Mouse (Mus musculus): Measurements from ENCODE around the gene Clybl. TPM values are rescaled to one million over a fixed set of nuclear protein-coding genes. Genes with fewer than 3 reads are reported as not detected.

The Clybl gene
- polyA plus RNA-seq, 1 experiment from 2014 or later = 23.9 TPM

DNA sequence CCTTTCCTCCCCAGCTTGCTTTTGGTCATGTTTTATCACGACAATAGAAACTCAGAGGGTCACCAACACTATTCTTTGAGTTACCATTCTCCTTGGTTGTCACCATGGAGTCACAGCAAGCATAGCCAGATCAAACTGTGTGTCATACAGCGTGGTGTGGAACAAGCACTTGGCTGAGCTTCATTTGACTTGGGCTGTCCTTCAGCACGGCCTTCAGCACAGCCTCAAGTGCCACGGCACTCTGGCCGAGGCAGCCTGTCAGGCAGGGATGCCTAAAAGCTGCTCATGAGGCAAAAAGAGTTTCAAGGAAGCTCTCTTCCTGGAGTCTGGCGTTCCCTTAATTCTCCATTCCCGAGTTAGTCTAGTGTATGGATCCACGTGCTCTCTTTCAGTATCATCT lies 169.3 kb downstream of the Clybl start:
- Histone ChIP-seq H3K9ac (replicated peaks) (no peak overlapping the region), H3K27ac (no peak overlapping the region), H3K36me3 (no peaks in the 10 kb centered on the region), H3K4me1 (replicated peaks) (no peaks in the 10 kb centered on the region), H3K27me3 (no peaks in the 10 kb centered on the region), H3K4me2 (replicated peaks) (no peak overlapping the region), H3K4me3 (replicated peaks) (no peak overlapping the region), H3K9me3 (no peaks in the 10 kb centered on the region)
- ATAC-seq = no peak
- WGBS = 82% methylated on average over 8 of the region's 8 CpGs

DNA sequence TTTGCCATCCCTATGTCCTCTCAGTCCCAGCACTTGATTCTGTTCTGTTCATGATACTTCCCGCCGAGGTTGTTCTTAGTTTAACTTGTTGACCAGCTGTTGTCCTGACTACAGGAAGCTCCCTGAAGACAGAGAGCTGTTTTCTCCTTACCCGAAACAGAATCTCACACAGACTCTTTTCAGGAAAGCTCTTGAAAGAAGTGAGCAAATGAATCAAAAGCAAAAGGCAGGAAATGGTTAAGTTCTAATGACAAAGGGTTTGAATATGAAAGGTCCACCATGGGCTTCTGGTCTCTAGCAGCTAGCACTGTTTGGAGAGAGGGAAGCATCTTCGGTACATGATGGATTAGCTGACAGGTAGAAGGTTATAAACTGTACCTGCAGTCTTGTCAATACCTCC lies 175.8 kb downstream of the Clybl start:
- 92% methylated on average over 4 of the region's 4 CpGs for WGBS
- no peak for ATAC-seq
- peaks cover 20% of the 10 kb centered on the region for H3K27me3 ChIP-seq

DNA sequence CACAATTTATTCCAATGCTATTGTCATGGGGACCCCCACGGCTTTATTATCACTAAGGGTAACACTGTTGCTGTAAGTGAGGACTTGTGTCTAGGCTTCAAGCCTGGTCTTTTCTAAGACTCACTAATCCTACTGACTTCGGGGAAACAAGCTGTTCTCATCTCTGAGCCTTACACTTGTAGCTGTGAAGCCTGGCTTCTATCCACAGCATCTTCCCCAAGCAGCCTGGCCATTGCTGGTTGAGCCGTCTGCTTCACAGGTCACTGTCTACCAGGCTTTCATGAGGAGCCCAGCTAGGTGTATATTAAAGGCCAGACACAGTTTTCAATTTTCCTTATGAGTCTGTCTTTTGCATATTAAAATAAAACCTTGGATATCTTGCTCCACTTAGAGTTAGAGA lies 177.1 kb downstream of the Clybl start:
- Histone ChIP-seq H3K9me3 (no peaks in the 10 kb centered on the region), H3K4me3 (replicated peaks) (no peak overlapping the region), H3K27ac (no peak overlapping the region), H3K27me3 (peaks cover 28% of the 10 kb centered on the region), H3K9ac (replicated peaks) (no peak overlapping the region), H3K4me2 (replicated peaks) (no peak overlapping the region), H3K4me1 (replicated peaks) (no peaks in the 10 kb centered on the region), H3K36me3 (no peaks in the 10 kb centered on the region)
- no peak for ATAC-seq
- 85% methylated on average over 3 of the region's 3 CpGs for WGBS

More for the DNA sequence above, 175.8 kb downstream of the Clybl start:
- H3K9me3 ChIP-seq = no peaks in the 10 kb centered on the region
- H3K4me1 ChIP-seq (replicated peaks) = no peaks in the 10 kb centered on the region
- H3K9ac ChIP-seq (replicated peaks) = no peak overlapping the region
- no peak overlapping the region for H3K4me3 ChIP-seq (replicated peaks)
- H3K4me2 ChIP-seq (replicated peaks) = no peak overlapping the region
- H3K36me3 ChIP-seq = no peaks in the 10 kb centered on the region
- no peak overlapping the region for H3K27ac ChIP-seq

DNA sequence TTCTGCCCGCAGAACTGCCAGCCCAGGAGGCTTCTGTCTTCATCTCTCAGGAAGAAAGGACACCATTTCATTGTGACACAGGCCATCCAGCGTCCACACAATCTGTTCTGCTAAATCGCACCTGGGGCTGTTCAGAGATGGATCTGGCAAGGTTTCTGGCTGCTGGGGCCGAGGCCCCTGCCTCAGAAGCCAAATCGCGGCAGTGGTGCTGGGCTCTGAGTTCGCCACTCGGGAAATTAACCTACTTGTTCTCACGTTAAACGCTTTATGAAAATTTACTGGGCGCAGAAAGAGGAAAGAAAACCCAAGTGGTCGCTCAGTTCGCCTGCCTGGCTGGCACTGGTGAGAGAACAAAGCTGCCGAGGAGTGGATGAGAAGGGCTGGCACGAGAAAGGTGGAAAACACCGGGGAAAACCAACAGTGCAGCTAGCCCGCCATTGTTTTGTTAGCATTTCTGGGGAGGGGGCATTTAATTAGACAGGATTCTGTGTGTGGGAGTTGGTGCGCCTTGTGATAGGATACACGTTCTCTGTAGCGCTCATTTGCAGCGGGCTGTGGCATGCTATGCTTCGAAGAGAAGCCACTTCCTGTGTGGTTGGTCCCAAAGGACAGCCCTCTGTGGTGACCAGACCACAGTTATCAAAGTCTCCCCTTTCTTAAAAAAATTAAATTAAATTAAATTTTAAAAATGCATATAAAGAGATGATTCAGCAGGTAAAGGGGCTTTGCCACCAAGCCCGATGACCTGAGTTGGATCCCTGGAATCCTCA lies 177.8 kb downstream of the Clybl start:
- Histone ChIP-seq H3K4me2 (replicated peaks) (no peak overlapping the region), H3K36me3 (no peaks in the 10 kb centered on the region), H3K27me3 (peaks cover 34% of the 10 kb centered on the region), H3K27ac (no peak overlapping the region), H3K9me3 (no peaks in the 10 kb centered on the region), H3K9ac (replicated peaks) (no peak overlapping the region), H3K4me3 (replicated peaks) (no peak overlapping the region), H3K4me1 (replicated peaks) (no peaks in the 10 kb centered on the region)
- ATAC-seq = 0 out of 2 replicates have a peak, but pooled peaks have one; percentile 40
- 78% methylated on average over 23 of the region's 23 CpGs for WGBS

DNA sequence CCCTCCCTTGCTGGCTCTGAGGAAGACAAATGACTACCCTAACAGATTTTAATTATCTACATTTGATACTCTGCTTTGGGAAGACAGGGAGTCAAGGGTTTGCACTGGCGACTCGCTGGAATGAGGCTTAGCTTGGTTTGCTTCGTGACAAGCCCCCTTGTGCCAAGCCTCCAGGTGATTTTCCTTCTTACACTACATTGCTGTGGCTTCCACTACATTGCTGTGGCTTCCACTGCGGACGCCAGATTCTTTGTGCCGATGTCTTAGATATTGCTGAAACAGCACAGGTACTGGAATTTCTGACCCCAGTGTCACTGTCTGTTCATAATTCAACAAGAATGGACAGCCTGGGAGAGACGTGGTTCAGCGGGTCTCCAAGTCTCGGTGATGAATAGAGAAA lies 180.3 kb downstream of the Clybl start:
- H3K9ac ChIP-seq (replicated peaks) = no peak overlapping the region
- no peaks in the 10 kb centered on the region for H3K9me3 ChIP-seq
- ATAC-seq = no peak
- no peaks in the 10 kb centered on the region for H3K36me3 ChIP-seq
- no peak overlapping the region for H3K27ac ChIP-seq
- no peak overlapping the region for H3K4me2 ChIP-seq (replicated peaks)
- peaks cover 46% of the 10 kb centered on the region for H3K27me3 ChIP-seq
- WGBS = 84% methylated on average over 9 of the region's 9 CpGs
- H3K4me1 ChIP-seq (replicated peaks) = no peaks in the 10 kb centered on the region
- no peak overlapping the region for H3K4me3 ChIP-seq (replicated peaks)

DNA sequence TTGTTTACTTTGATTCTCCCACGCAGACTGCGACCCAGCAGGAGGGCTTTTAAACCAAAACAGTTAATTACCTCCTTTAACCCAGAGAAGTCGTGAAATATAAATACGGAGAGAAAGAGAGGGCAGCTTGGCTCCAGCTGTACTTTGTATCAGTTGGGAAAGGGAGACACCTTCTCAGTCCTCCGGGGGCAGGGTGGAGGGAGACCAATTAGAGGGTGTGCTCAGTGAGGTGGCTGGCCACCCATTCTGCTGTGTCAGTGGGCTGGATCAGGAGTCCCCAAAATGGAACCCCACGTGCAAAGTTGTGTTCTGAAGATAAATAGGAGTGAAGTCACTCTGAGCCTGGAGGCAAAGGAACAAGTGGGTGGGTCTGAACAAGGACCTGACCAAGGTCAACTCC lies 181.7 kb downstream of the Clybl start:
- no peak for ATAC-seq
- Histone ChIP-seq H3K4me3 (replicated peaks) (no peak overlapping the region), H3K9me3 (no peaks in the 10 kb centered on the region), H3K27me3 (peaks cover 57% of the 10 kb centered on the region), H3K36me3 (no peaks in the 10 kb centered on the region), H3K27ac (no peak overlapping the region), H3K9ac (replicated peaks) (no peak overlapping the region), H3K4me2 (replicated peaks) (no peak overlapping the region), H3K4me1 (replicated peaks) (no peaks in the 10 kb centered on the region)
- 43% methylated on average over 6 of the region's 6 CpGs for WGBS

DNA sequence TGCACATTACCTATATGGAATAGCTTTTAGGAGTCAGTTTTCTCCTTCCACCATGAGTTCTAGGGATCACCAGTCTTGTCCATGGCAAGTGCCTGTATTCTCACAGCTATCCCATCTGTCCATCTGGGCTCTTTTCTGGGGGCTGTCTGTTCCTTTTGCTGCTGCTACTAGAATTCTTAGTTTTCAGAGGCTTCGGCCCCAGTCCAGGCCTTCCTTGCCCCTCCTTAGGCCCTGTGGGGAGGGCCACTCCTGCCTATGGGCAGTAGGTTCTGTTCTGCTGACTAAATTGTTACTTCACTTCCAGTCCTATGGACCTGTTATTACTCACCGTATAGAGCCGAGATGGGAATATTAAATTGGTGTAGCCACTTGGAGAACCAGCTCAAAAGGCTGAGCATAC lies 182.5 kb downstream of the Clybl start:
- WGBS = 98% methylated on average over 3 of the region's 3 CpGs
- Histone ChIP-seq H3K36me3 (no peaks in the 10 kb centered on the region), H3K4me3 (replicated peaks) (no peak overlapping the region), H3K9ac (replicated peaks) (no peak overlapping the region), H3K4me2 (replicated peaks) (no peak overlapping the region), H3K27me3 (peaks cover 62% of the 10 kb centered on the region), H3K9me3 (no peaks in the 10 kb centered on the region), H3K4me1 (replicated peaks) (no peaks in the 10 kb centered on the region), H3K27ac (no peak overlapping the region)
- ATAC-seq = no peak

DNA sequence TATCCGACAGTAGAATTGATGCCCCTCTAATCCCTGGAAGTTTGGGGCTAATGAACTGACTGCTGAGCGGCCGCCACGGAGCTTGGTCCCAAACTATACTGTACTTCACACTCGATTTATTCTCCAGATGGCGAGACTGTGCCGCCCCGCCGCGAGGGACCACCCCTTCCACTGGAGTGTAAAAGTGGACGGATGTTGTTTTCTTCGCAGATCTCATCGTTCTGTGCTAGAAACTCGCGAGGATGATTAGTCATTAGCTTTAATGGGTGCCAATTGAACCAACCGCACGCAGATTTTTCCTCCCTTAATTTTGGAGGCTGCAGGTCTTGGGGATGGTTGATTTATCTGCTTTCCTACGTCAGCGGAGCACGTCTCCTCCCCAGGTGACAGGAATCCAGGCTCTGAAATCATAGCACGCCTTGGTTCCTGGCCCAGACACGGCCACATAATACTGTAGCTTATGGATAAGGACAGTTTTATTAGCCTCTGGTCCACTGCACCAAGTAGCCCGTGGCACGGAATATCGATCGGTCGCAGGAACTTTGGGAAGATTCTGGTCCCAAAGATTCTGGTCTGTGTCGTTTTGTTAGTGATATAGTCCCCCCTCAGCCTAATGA lies 185.9 kb downstream of the Clybl start:
- peaks cover 80% of the 10 kb centered on the region for H3K27me3 ChIP-seq
- H3K36me3 ChIP-seq = no peaks in the 10 kb centered on the region
- no peak overlapping the region for H3K4me3 ChIP-seq (replicated peaks)
- 0 out of 2 replicates have a peak, but pooled peaks have one; percentile 30 for ATAC-seq
- no peak overlapping the region for H3K9ac ChIP-seq (replicated peaks)
- H3K4me2 ChIP-seq (replicated peaks) = 0 out of 2 replicates have a peak overlapping the region, but pooled peaks have one; percentile 9
- H3K4me1 ChIP-seq (replicated peaks) = no peaks in the 10 kb centered on the region
- 77% methylated on average over 28 of the region's 28 CpGs for WGBS
- H3K9me3 ChIP-seq = no peaks in the 10 kb centered on the region
- H3K27ac ChIP-seq = no peak overlapping the region

DNA sequence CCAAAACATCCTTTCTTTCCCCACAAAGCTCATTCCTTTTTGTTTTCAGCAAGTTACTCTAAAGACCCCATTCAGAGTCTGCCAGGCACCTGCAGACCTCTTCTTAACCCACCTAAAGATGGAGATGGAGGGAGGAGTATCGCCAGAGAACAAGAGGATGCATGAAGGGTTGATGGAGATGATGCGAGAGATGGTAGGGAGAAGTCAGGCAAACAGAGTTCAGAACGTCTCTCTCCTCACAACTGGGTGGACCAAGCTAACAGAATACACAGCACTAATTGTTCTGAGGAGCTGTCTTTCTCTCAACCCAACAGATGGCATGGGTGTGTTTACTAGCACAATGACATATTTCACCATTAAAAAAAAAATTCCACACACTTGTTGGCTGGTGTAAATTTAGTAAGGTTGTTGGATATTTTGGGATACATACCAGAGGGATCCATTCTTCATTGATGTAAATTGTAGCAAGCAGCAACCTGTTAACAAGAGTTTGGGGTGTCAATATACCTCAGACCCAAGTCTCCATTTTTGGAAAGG lies 186.4 kb downstream of the Clybl start:
- H3K4me1 ChIP-seq (replicated peaks) = no peaks in the 10 kb centered on the region
- 78% methylated on average over 3 of the region's 3 CpGs for WGBS
- no peaks in the 10 kb centered on the region for H3K36me3 ChIP-seq
- H3K9ac ChIP-seq (replicated peaks) = no peak overlapping the region
- no peaks in the 10 kb centered on the region for H3K9me3 ChIP-seq
- no peak overlapping the region for H3K4me2 ChIP-seq (replicated peaks)
- H3K27me3 ChIP-seq = peaks cover 83% of the 10 kb centered on the region
- H3K4me3 ChIP-seq (replicated peaks) = no peak overlapping the region
- no peak overlapping the region for H3K27ac ChIP-seq
- ATAC-seq = no peak

DNA sequence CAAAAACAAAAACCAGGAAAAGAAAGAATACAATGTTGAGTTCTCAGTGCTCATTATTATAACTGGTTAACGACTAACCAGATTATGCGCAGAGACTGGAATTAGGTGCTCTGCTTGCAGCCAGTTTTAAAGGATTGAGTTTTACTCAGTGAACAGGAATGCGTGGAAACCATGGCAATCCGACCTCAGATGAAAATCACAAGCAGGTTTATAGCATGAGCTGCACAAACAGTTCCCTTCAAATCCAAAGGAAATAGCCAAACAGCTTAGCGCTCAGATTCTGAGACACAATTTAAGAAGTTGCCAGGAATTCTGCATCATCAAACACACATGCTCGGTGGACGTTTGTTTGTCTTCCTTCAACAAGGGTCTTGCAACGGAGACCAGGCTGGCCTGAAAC lies 187.0 kb downstream of the Clybl start:
- no peak overlapping the region for H3K4me2 ChIP-seq (replicated peaks)
- WGBS = 83% methylated on average over 8 of the region's 8 CpGs
- H3K36me3 ChIP-seq = no peaks in the 10 kb centered on the region
- H3K4me1 ChIP-seq (replicated peaks) = peaks cover 5% of the 10 kb centered on the region
- H3K9ac ChIP-seq (replicated peaks) = no peak overlapping the region
- peaks cover 83% of the 10 kb centered on the region for H3K27me3 ChIP-seq
- no peaks in the 10 kb centered on the region for H3K9me3 ChIP-seq
- no peak overlapping the region for H3K27ac ChIP-seq
- no peak overlapping the region for H3K4me3 ChIP-seq (replicated peaks)
- no peak for ATAC-seq

DNA sequence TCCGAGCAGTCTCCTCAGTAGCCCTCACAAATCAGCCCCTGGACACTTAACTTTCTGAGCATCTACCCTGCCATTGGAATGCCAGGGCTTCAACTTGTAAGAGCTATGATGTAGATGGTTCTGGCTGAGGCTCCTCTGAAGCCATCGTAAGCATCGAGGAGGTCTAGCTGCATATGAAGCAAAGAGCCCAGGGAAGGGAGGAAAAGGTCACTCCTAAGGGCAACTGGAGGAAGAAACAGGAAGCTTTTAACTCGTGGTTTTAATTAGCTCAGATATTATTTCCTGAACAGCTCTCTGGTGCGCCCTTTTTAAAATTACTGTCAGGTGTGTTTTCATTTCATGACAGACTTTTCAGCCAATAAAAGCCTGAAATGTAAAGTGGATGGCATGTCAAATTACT lies 190.5 kb downstream of the Clybl start:
- 63% methylated on average over 5 of the region's 5 CpGs for WGBS
- ATAC-seq = no peak
- Histone ChIP-seq H3K4me3 (replicated peaks) (no peak overlapping the region), H3K27ac (no peak overlapping the region), H3K9me3 (no peaks in the 10 kb centered on the region), H3K4me2 (replicated peaks) (no peak overlapping the region), H3K27me3 (peaks cover 84% of the 10 kb centered on the region), H3K4me1 (replicated peaks) (peaks cover 24% of the 10 kb centered on the region), H3K9ac (replicated peaks) (no peak overlapping the region), H3K36me3 (no peaks in the 10 kb centered on the region)

DNA sequence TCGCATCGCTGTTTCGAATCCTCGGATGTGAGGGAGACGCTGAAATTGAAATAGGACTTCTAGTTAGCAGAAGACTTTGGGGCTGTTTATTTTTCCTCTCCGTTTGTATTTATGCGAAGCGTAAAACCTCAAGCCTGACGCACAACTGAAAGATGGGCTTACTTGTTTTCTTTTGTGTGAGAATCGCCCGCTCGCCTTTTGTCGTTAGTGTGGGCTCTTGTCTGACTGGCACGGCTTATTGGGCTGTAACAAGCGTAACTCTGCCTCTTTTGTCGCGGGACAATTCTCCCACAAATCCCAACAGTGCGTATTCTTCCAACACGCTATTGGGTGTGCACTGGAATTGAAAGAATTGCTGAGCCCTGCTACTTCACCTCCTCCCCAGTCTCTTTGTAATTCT lies 192.0 kb downstream of the Clybl start:
- Histone ChIP-seq H3K9ac (replicated peaks) (0 out of 2 replicates have a peak overlapping the region, but pooled peaks have one; percentile 28), H3K4me3 (replicated peaks) (no peak overlapping the region), H3K27ac (peak overlapping the region; percentile 74), H3K36me3 (no peaks in the 10 kb centered on the region), H3K4me1 (replicated peaks) (peaks cover 34% of the 10 kb centered on the region), H3K4me2 (replicated peaks) (peak overlapping the region; percentile 45), H3K9me3 (no peaks in the 10 kb centered on the region), H3K27me3 (peaks cover 83% of the 10 kb centered on the region)
- peak; percentile 81 for ATAC-seq
- WGBS = 2% methylated on average over 19 of the region's 19 CpGs

Data from midbrain, embryonic 13.5 days (tissue).